ENCODE assay signal across 21 mouse cellular contexts in the genomic region with DNA sequence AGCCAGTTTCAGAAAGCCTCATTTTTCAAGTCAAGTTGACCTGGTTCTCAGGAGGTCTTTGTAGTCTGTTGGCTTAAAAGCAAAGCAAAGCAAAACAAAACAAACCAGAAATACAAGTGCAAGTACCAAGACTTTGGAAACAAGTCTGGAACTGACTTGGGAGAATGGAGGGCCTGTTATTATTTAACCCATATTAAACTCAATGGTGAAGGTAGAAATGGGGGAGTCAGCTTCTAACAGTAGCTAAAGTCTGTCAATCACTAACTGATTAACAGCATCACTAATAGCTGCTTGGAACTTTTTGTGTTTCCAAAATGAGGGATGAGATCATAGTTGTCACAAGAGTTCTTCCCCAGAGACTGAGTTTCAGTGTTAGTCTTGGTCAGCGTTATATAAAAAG. TPM values are rescaled to one million over a fixed set of nuclear protein-coding genes. Genes with fewer than 3 reads are reported as not detected.
DNase-seq lines count a peak whose midpoint lies in the region; ATAC-seq and TF ChIP-seq lines count a peak whose summit lies in the region.
"Had no signal": no experiment of that assay in that cellular context is flagged by ENCODE, and none has a peak within 500 bp of the region (broad histone marks: within the 10 kb centered on the region; RNA-seq: fewer than 3 reads in every experiment).

No protein-coding gene starts in this region.

- no peak for ATAC-seq in kidney, embryonic 15.5 days (replicated peaks; ENCODE audit: low FRiP score)
- ATAC-seq: activated CD4-positive, CD25-positive, alpha-beta regulatory T cell, adult 4 months; forebrain, embryonic 13.5 days; forebrain, embryonic 15.5 days; forebrain, postnatal 0 days; Patski had no signal

- no peak for TF ChIP-seq RAD21 in CH12.LX (IDR thresholded peaks at IDR 0.05; ENCODE audit: low read depth, low read length)

- H3K79me2 ChIP-seq in CH12.LX (replicated peaks; ENCODE audit: control insufficient read depth, extremely low read depth, insufficient read depth, poor library complexity, severe bottlenecking) (no peaks in the 10 kb centered on the region), macrophage (ENCODE audit: inconsistent target) (no peaks in the 10 kb centered on the region)

- H3K9me3 ChIP-seq in kidney, embryonic 15.5 days (replicated peaks): no peaks in the 10 kb centered on the region
- H3K9me3 ChIP-seq in CH12.LX (replicated peaks; ENCODE audit: low read length): no peaks in the 10 kb centered on the region
- H3K9me3 ChIP-seq: embryonic facial prominence, embryonic 10.5 days; embryonic facial prominence, embryonic 12.5 days; forebrain, embryonic 13.5 days; forebrain, embryonic 15.5 days; G1E had no signal

- 89% methylated on average over 1 of the region's 1 CpGs for WGBS in kidney, embryonic 15.5 days
- 80% methylated on average over 1 of the region's 1 CpGs for WGBS in macrophage (ENCODE audit: missing documents)

- no peak overlapping the region for H3K4me3 ChIP-seq in kidney, embryonic 15.5 days (replicated peaks)
- no peak overlapping the region for H3K4me3 ChIP-seq in CH12.LX (replicated peaks in 1 of 3; ENCODE audit: low read depth in 2 of 3, low read length in 2 of 3, poor library complexity in 1 of 3)
- H3K4me3 ChIP-seq in macrophage (ENCODE audit: inconsistent target): no peak overlapping the region
- H3K4me3 ChIP-seq: embryonic facial prominence, embryonic 10.5 days; embryonic facial prominence, embryonic 12.5 days; forebrain, embryonic 13.5 days; forebrain, embryonic 15.5 days had no signal

- no peak for TF ChIP-seq CTCF in CH12.LX (conservative IDR thresholded peaks at IDR 0.05 in 1 of 2, IDR thresholded peaks at IDR 0.05 in 1 of 2; ENCODE audit: low read depth in 2 of 2, low read length in 2 of 2)

- dilution Hi-C loops in CH12.LX (cut with MboI; ENCODE audit: extremely low pct_ligation_motif_present, extremely low pct_unique_long_range_greater_than_20kb, low sequenced_read_pairs): no loop called here

- H3K36me3 ChIP-seq in kidney, embryonic 15.5 days: peaks cover 11% of the 10 kb centered on the region; the same call in 1 of the 2 replicates
- peaks cover 0 to 17% of the 10 kb centered on the region in 2 experiments for H3K36me3 ChIP-seq in CH12.LX (replicated peaks in 1 of 2; ENCODE audit: control insufficient read depth in 1 of 2, insufficient read depth in 1 of 2, low read length in 1 of 2)
- no peaks in the 10 kb centered on the region for H3K36me3 ChIP-seq in macrophage (ENCODE audit: inconsistent target)
- H3K36me3 ChIP-seq: forebrain, embryonic 15.5 days had no signal

- H3K4me2 ChIP-seq in kidney, embryonic 15.5 days: no peak overlapping the region
- no peak overlapping the region for H3K4me2 ChIP-seq in CH12.LX (ENCODE audit: insufficient read depth, low read depth, poor library complexity, severe bottlenecking)
- H3K4me2 ChIP-seq: embryonic facial prominence, embryonic 12.5 days; forebrain, embryonic 13.5 days; forebrain, embryonic 15.5 days had no signal

- no peaks in the 10 kb centered on the region for H3K4me1 ChIP-seq in kidney, embryonic 15.5 days
- H3K4me1 ChIP-seq in CH12.LX (ENCODE audit: control insufficient read depth in 1 of 2, insufficient read depth in 2 of 2): no peaks in the 10 kb centered on the region
- H3K4me1 ChIP-seq: embryonic facial prominence, embryonic 10.5 days; embryonic facial prominence, embryonic 12.5 days; forebrain, embryonic 13.5 days; forebrain, embryonic 15.5 days had no signal

- in situ Hi-C loops in CH12.LX (cut with MboI; ENCODE audit: low pct_ligation_motif_present, low pct_unique_long_range_greater_than_20kb, low sequenced_read_pairs): no loop called here

- no peak for TF ChIP-seq POLR2A in CH12.LX (IDR thresholded peaks at IDR 0.05; ENCODE audit: low read depth, low read length)

- peak; percentile 64 for DNase-seq in kidney, adult 9 months
- DNase-seq in CH12.LX (ENCODE audit: extremely low read depth): no peak
- DNase-seq in urinary bladder, postnatal 25 days (ENCODE audit: low spot score): no peak
- DNase-seq: adrenal gland, adult 8-10 months; adrenal gland, postnatal 14 days; adrenal gland, postnatal 36 days; cerebellum, adult 11-12 months; cerebellum, adult 2 months; cerebellum, adult 9-10 months; cerebellum, postnatal 10 days; cerebellum, postnatal 25 days; forebrain, postnatal 0 days had no signal

- H3K27ac ChIP-seq in kidney, embryonic 15.5 days: no peak overlapping the region
- H3K27ac ChIP-seq in CH12.LX (ENCODE audit: insufficient read depth, low read depth) (no peak overlapping the region), macrophage (0 out of 2 replicates have a peak overlapping the region, but pooled peaks have one; percentile 4)
- H3K27ac ChIP-seq: embryonic facial prominence, embryonic 10.5 days; embryonic facial prominence, embryonic 12.5 days; forebrain, embryonic 13.5 days; forebrain, embryonic 15.5 days had no signal

- no peaks in the 10 kb centered on the region for H3K27me3 ChIP-seq in kidney, embryonic 15.5 days
- H3K27me3 ChIP-seq in CH12.LX (replicated peaks): no peaks in the 10 kb centered on the region
- H3K27me3 ChIP-seq: embryonic facial prominence, embryonic 12.5 days; forebrain, embryonic 13.5 days; forebrain, embryonic 15.5 days had no signal

- TF ChIP-seq EP300 in CH12.LX (IDR thresholded peaks at IDR 0.05; ENCODE audit: low read length): no peak

- no peak overlapping the region for H3K9ac ChIP-seq in kidney, embryonic 15.5 days
- H3K9ac ChIP-seq in CH12.LX (ENCODE audit: insufficient read depth, low read depth): no peak overlapping the region
- H3K9ac ChIP-seq: embryonic facial prominence, embryonic 12.5 days; forebrain, embryonic 13.5 days; forebrain, embryonic 15.5 days; forebrain, postnatal 0 days had no signal

TF ChIP-seq in CH12.LX, 34 proteins besides CTCF, POLR2A, EP300 and RAD21:
- TF ChIP-seq MEF2A (IDR thresholded peaks at IDR 0.05; ENCODE audit: borderline replicate concordance, low read depth, low read length): peak; percentile 31; the same call in 1 of the 2 replicates
- TF ChIP-seq ETS1 (conservative IDR thresholded peaks at IDR 0.05; ENCODE audit: low read depth, low read length): no peak
- no peak for TF ChIP-seq IRF4 (IDR thresholded peaks at IDR 0.05; ENCODE audit: low read depth, low read length)

RNA-seq across cellular contexts. Expression of a gene that starts 16.9 kb away (rescaled TPM):
- 20.2 and 22.7 TPM in 2 replicates for polyA plus RNA-seq in kidney, embryonic 15.5 days (2015; fragmentation: Nextera tagmentation; extraction: Ambion mirVana)
- 4.5 and 5.4 TPM in 2 replicates for total RNA-seq in CH12.LX (2012; rRNA removed)
- 11.2 and 11.9 TPM in 2 replicates for total RNA-seq in CH12.LX (2014; rRNA removed)
- polyA plus RNA-seq in CH12.LX (2012; ENCODE audit: insufficient read length, low read depth): 8.2 and 8.8 TPM in 2 replicates
- 10 to 100 TPM in 22 of 26 experiments, 1 to 10 TPM in 4; 5.5 to 76.0 (median 25.9) TPM for total RNA-seq in macrophage (2018; cell fraction: chromatin; rRNA removed)
- total RNA-seq in macrophage (2018; cell fraction: cytosol; rRNA removed): 10 to 100 TPM; 11.1 to 26.7 (median 18.1) TPM
- total RNA-seq in macrophage (2018; cell fraction: nucleus; rRNA removed): 10 to 100 TPM; 12.3 to 66.2 (median 33.9) TPM
- 10.3 to 27.7 TPM (median 17.2 TPM) in 3 replicates for polyA plus RNA-seq in macrophage (2018)

RNA-seq across cellular contexts. Expression of a gene that starts 16.9 kb away (rescaled TPM):
- 9.2 and 10.2 TPM in 2 replicates for polyA plus RNA-seq in kidney, embryonic 15.5 days (2015; fragmentation: Nextera tagmentation; extraction: Ambion mirVana)
- 4.5 and 4.6 TPM in 2 replicates for total RNA-seq in CH12.LX (2012; rRNA removed)
- 6.7 and 8.8 TPM in 2 replicates for total RNA-seq in CH12.LX (2014; rRNA removed)
- polyA plus RNA-seq in CH12.LX (2012; ENCODE audit: insufficient read length, low read depth): 7.3 and 7.4 TPM in 2 replicates
- 100 to 1,000 TPM in 2 of 26 experiments, 10 to 100 TPM in 23, 1 to 10 TPM in 1; 8.0 to 125 (median 51.4) TPM for total RNA-seq in macrophage (2018; cell fraction: chromatin; rRNA removed)
- total RNA-seq in macrophage (2018; cell fraction: cytosol; rRNA removed): 1 to 10 TPM; 2.0 to 8.9 (median 3.8) TPM
- 100 to 1,000 TPM in 4 of 26 experiments, 10 to 100 TPM in 22; 17.2 to 129 (median 56.2) TPM for total RNA-seq in macrophage (2018; cell fraction: nucleus; rRNA removed)
- polyA plus RNA-seq in macrophage (2018): 4.4 to 12.2 TPM (median 7.3 TPM) in 3 replicates

RNA-seq across cellular contexts. Expression of a gene that starts 17.0 kb away (rescaled TPM):
- polyA plus RNA-seq in kidney, embryonic 15.5 days (2015; fragmentation: Nextera tagmentation; extraction: Ambion mirVana): 69.2 and 71.0 TPM in 2 replicates
- total RNA-seq in CH12.LX (2012; rRNA removed) (22.9 and 26.0 TPM in 2 replicates), CH12.LX (2014; rRNA removed) (45.5 and 45.9 TPM in 2 replicates)
- polyA plus RNA-seq in CH12.LX (2012; ENCODE audit: insufficient read length, low read depth) (68.0 and 68.2 TPM in 2 replicates), macrophage (2018) (19.2 to 51.9 TPM (median 20.4 TPM) in 3 replicates)
- total RNA-seq in macrophage (2018; cell fraction: chromatin; rRNA removed): 100 to 1,000 TPM in 4 of 26 experiments, 10 to 100 TPM in 22; 14.6 to 118 (median 60.3) TPM
- total RNA-seq in macrophage (2018; cell fraction: cytosol; rRNA removed): 10 to 100 TPM; 12.2 to 35.7 (median 20.9) TPM
- 10 to 100 TPM; 10.3 to 78.0 (median 32.3) TPM for total RNA-seq in macrophage (2018; cell fraction: nucleus; rRNA removed)

RNA-seq across cellular contexts. Expression of a gene that starts 17.1 kb away (rescaled TPM):
- polyA plus RNA-seq in kidney, embryonic 15.5 days (2015; fragmentation: Nextera tagmentation; extraction: Ambion mirVana): 2.9 and 3.4 TPM in 2 replicates
- 1.6 and 2.8 TPM in 2 replicates for total RNA-seq in CH12.LX (2012; rRNA removed)
- 2.6 and 4.1 TPM in 2 replicates for total RNA-seq in CH12.LX (2014; rRNA removed)
- polyA plus RNA-seq in CH12.LX (2012; ENCODE audit: insufficient read length, low read depth): 0.76 and 1.2 TPM in 2 replicates
- 1 to 10 TPM in 23 of 26 experiments, under 1 TPM in 3; 0.17 to 6.3 (median 3.9) TPM for total RNA-seq in macrophage (2018; cell fraction: chromatin; rRNA removed)
- total RNA-seq in macrophage (2018; cell fraction: cytosol; rRNA removed): 1 to 10 TPM in 2 of 26 experiments, under 1 TPM in 24; 0.33 to 1.6 (median 0.69) TPM
- 1 to 10 TPM in 21 of 26 experiments, under 1 TPM in 5; 0.35 to 4.7 (median 1.6) TPM for total RNA-seq in macrophage (2018; cell fraction: nucleus; rRNA removed)
- polyA plus RNA-seq in macrophage (2018): 0.15 to 0.36 TPM (median 0.29 TPM) in 3 replicates

RNA-seq across cellular contexts. Expression of a gene that starts 17.3 kb away (rescaled TPM):
- polyA plus RNA-seq in kidney, embryonic 15.5 days (2015; fragmentation: Nextera tagmentation; extraction: Ambion mirVana): 50.3 and 68.0 TPM in 2 replicates
- 13.3 and 14.5 TPM in 2 replicates for total RNA-seq in CH12.LX (2012; rRNA removed)
- 27.4 and 30.0 TPM in 2 replicates for total RNA-seq in CH12.LX (2014; rRNA removed)
- 42.9 and 45.9 TPM in 2 replicates for polyA plus RNA-seq in CH12.LX (2012; ENCODE audit: insufficient read length, low read depth)
- total RNA-seq in macrophage (2018; cell fraction: chromatin; rRNA removed): 10 to 100 TPM in 18 of 26 experiments, 1 to 10 TPM in 8; 3.8 to 44.4 (median 18.1) TPM
- 10 to 100 TPM; 34.5 to 65.2 (median 52.1) TPM for total RNA-seq in macrophage (2018; cell fraction: cytosol; rRNA removed)
- total RNA-seq in macrophage (2018; cell fraction: nucleus; rRNA removed): 10 to 100 TPM in 24 of 26 experiments, 1 to 10 TPM in 2; 8.4 to 54.5 (median 17.1) TPM
- 44.5 to 78.1 TPM (median 48.7 TPM) in 3 replicates for polyA plus RNA-seq in macrophage (2018)
